ENCODE assay signal across 18 mouse cellular contexts in the genomic region with DNA sequence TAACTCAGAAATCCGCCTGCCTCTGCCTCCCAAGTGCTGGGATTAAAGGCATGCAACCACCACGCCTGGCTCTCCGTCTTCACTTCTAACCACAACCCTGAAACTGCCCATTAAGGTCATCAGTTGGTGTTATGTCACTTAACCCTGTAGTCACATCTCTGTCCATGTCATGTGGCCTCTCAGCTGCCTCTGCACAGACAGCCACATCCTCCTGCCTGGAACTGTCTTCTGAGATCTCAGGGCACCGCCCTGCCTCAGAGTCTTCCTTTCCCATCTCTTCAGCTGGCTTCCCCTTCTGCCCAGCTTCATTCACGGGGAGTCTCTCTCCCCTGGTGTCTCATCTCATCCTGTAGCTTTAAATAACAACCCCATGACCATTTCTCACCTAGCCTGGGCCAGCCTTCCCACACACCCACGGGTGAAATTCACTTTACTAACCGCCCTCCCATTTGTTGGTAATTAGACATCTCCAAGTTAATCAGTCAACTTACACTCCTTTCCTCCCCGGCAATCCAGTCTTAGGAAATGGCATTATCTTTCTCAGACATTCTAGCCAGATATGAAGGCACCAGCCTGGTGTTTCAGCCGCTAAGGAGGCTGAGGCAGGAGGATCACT. TPM values are rescaled to one million over a fixed set of nuclear protein-coding genes. Genes with fewer than 3 reads are reported as not detected.
A peak's percentile ranks its signal among the peaks of the same experiment; 100 is the strongest.
DNase-seq lines count a peak whose midpoint lies in the region; ATAC-seq and TF ChIP-seq lines count a peak whose summit lies in the region.
"Had no signal": no experiment of that assay in that cellular context is flagged by ENCODE, and none has a peak within 500 bp of the region (broad histone marks: within the 10 kb centered on the region; RNA-seq: fewer than 3 reads in every experiment).

No protein-coding gene starts in this region.

- no peaks in the 10 kb centered on the region for H3K27me3 ChIP-seq in intestine, postnatal 0 days (replicated peaks; ENCODE audit: control insufficient read depth, insufficient read depth, low read length)
- no peaks in the 10 kb centered on the region for H3K27me3 ChIP-seq in intestine, embryonic 15.5 days (replicated peaks)
- no peaks in the 10 kb centered on the region for H3K27me3 ChIP-seq in small intestine, adult 2 months (ENCODE audit: control insufficient read depth, insufficient read depth, low read length)

- H3K4me1 ChIP-seq in intestine, postnatal 0 days (replicated peaks; ENCODE audit: control insufficient read depth, insufficient read depth, low read length) = peaks cover 7% of the 10 kb centered on the region; the same call in 1 of the 2 replicates
- H3K4me1 ChIP-seq in intestine, embryonic 15.5 days (replicated peaks) = peaks cover 17% of the 10 kb centered on the region
- peaks cover 6% of the 10 kb centered on the region; the same call in 1 of the 2 replicates for H3K4me1 ChIP-seq in lung, adult 2 months (ENCODE audit: control insufficient read depth, insufficient read depth, low read length)
- H3K4me1 ChIP-seq in small intestine, adult 2 months (ENCODE audit: control insufficient read depth, insufficient read depth, insufficient read length, low read length) = peaks cover 21% of the 10 kb centered on the region

- no peak for TF ChIP-seq POLR2A in lung, adult 2 months (IDR thresholded peaks at IDR 0.05; ENCODE audit: borderline replicate concordance, extremely low read depth, low read depth, low read length)
- peak; percentile 27; the same call in 1 of the 2 replicates for TF ChIP-seq POLR2A in small intestine, adult 2 months (IDR thresholded peaks at IDR 0.05; ENCODE audit: low read depth, low read length)

- no peaks in the 10 kb centered on the region for H3K9me3 ChIP-seq in intestine, postnatal 0 days (ENCODE audit: control insufficient read depth)
- H3K9me3 ChIP-seq in intestine, embryonic 15.5 days = no peaks in the 10 kb centered on the region
- H3K9me3 ChIP-seq: forebrain, embryonic 10.5 days; liver, embryonic 15.5 days; midbrain, embryonic 12.5 days had no signal

- H3K27ac ChIP-seq in intestine, postnatal 0 days (ENCODE audit: low read depth, low read length) = peak overlapping the region; percentile 84
- no peak overlapping the region for H3K27ac ChIP-seq in intestine, embryonic 15.5 days
- peak overlapping the region; percentile 75 for H3K27ac ChIP-seq in small intestine, adult 2 months (ENCODE audit: insufficient read depth, low read depth, low read length)
- H3K27ac ChIP-seq: forebrain, embryonic 10.5 days; liver, embryonic 15.5 days; midbrain, embryonic 12.5 days had no signal

- H3K9ac ChIP-seq in intestine, postnatal 0 days (ENCODE audit: low read depth, low read length) = no peak overlapping the region
- no peak overlapping the region for H3K9ac ChIP-seq in intestine, embryonic 15.5 days
- H3K9ac ChIP-seq: liver, embryonic 15.5 days; midbrain, embryonic 12.5 days had no signal

- peak; percentile 37; the same call in 1 of the 2 replicates for ATAC-seq in intestine, postnatal 0 days
- ATAC-seq in intestine, embryonic 15.5 days = no peak

- no peak for TF ChIP-seq CTCF in intestine, postnatal 0 days (IDR thresholded peaks at IDR 0.05; ENCODE audit: low read depth)
- no peak for TF ChIP-seq CTCF in lung, adult 2 months (IDR thresholded peaks at IDR 0.05; ENCODE audit: insufficient read depth, low read length)
- no peak for TF ChIP-seq CTCF in small intestine, adult 2 months (IDR thresholded peaks at IDR 0.05; ENCODE audit: extremely low read depth, insufficient read length, insufficient replicate concordance, low read depth, low read length)

- WGBS in intestine, postnatal 0 days = 54% methylated on average over 9 of the region's 9 CpGs
- 73% methylated on average over 9 of the region's 9 CpGs for WGBS in intestine, embryonic 15.5 days
- 73% methylated on average over 9 of the region's 9 CpGs for WGBS in lung, adult 2 months
- 61% methylated on average over 9 of the region's 9 CpGs for WGBS in small intestine, adult 2 months

- DNase-seq in lung, postnatal 25 days (ENCODE audit: low spot score) = peak; percentile 39
- no peak for DNase-seq in lung, adult 2 months
- DNase-seq in kidney, postnatal 25 days = peak; percentile 28 to 63
- DNase-seq in layer of hippocampus, postnatal 10 days (ENCODE audit: low spot score in 2 of 2) = no peak
- DNase-seq in urinary bladder, adult 18-20 months (ENCODE audit: low spot score in 2 of 2) = no peak
- DNase-seq: B cell, adult 2 months; cerebellum, adult 8-10 months; gastrocnemius, postnatal 36 days; right cerebral cortex, postnatal 14 days; thymus, postnatal 36 days had no signal

- no peak overlapping the region for H3K4me2 ChIP-seq in intestine, postnatal 0 days (replicated peaks; ENCODE audit: low read depth)
- H3K4me2 ChIP-seq in intestine, embryonic 15.5 days (replicated peaks) = no peak overlapping the region
- H3K4me2 ChIP-seq: liver, embryonic 15.5 days; midbrain, embryonic 12.5 days had no signal

- no peak overlapping the region for H3K4me3 ChIP-seq in intestine, postnatal 0 days (ENCODE audit: low read depth, low read length)
- no peak overlapping the region for H3K4me3 ChIP-seq in intestine, embryonic 15.5 days (replicated peaks)
- no peak overlapping the region for H3K4me3 ChIP-seq in lung, adult 2 months (replicated peaks; ENCODE audit: extremely low read depth, low read depth, low read length)
- H3K4me3 ChIP-seq in small intestine, adult 2 months (ENCODE audit: low read depth, low read length) = no peak overlapping the region
- H3K4me3 ChIP-seq: forebrain, embryonic 10.5 days; liver, embryonic 15.5 days; midbrain, embryonic 12.5 days had no signal

- H3K36me3 ChIP-seq in intestine, postnatal 0 days (ENCODE audit: control insufficient read depth, insufficient read depth) = no peaks in the 10 kb centered on the region
- H3K36me3 ChIP-seq in intestine, embryonic 15.5 days = no peaks in the 10 kb centered on the region
- peaks cover 9% of the 10 kb centered on the region for H3K36me3 ChIP-seq in small intestine, adult 2 months (ENCODE audit: control insufficient read depth, insufficient read depth, low read length)
- H3K36me3 ChIP-seq: forebrain, embryonic 10.5 days; liver, embryonic 15.5 days; midbrain, embryonic 12.5 days had no signal

RNA-seq across cellular contexts. Expression of gene Tnfsf12, which starts 3.3 kb away (rescaled TPM):
- 6.6 and 7.2 TPM in 2 replicates for polyA plus RNA-seq in intestine, postnatal 0 days (2015; fragmentation: Nextera tagmentation; extraction: Ambion mirVana)
- 6.6 and 7.0 TPM in 2 replicates for polyA plus RNA-seq in intestine, embryonic 15.5 days (2015; fragmentation: Nextera tagmentation; extraction: Ambion mirVana)
- polyA plus RNA-seq in lung, adult 2 months (2012; rRNA removed) = 84.2 and 98.8 TPM in 2 replicates
- 11.9 and 13.7 TPM in 2 replicates for polyA plus RNA-seq in small intestine, adult 2 months (2012; rRNA removed)
- total RNA-seq in layer of hippocampus, postnatal 10 days (2021) = 1 to 10 TPM; 6.7 to 8.3 TPM

RNA-seq across cellular contexts. Expression of gene Tnfsfm13, which starts 3.6 kb away (rescaled TPM):
- polyA plus RNA-seq in intestine, postnatal 0 days (2015; fragmentation: Nextera tagmentation; extraction: Ambion mirVana) = 4.1 and 4.8 TPM in 2 replicates
- 2.6 and 3.1 TPM in 2 replicates for polyA plus RNA-seq in intestine, embryonic 15.5 days (2015; fragmentation: Nextera tagmentation; extraction: Ambion mirVana)
- polyA plus RNA-seq in lung, adult 2 months (2012; rRNA removed) = 12.7 and 20.0 TPM in 2 replicates
- 1.8 and 2.3 TPM in 2 replicates for polyA plus RNA-seq in small intestine, adult 2 months (2012; rRNA removed)
- total RNA-seq in layer of hippocampus, postnatal 10 days (2021) = under 1 TPM; 0.69 to 0.76 TPM

RNA-seq across cellular contexts. Expression of gene Tnfsf13, which starts 6.7 kb away (rescaled TPM):
- 1.6 and 1.8 TPM in 2 replicates for polyA plus RNA-seq in intestine, postnatal 0 days (2015; fragmentation: Nextera tagmentation; extraction: Ambion mirVana)
- 0.33 and 0.54 TPM in 2 replicates for polyA plus RNA-seq in intestine, embryonic 15.5 days (2015; fragmentation: Nextera tagmentation; extraction: Ambion mirVana)
- 16.2 and 21.3 TPM in 2 replicates for polyA plus RNA-seq in lung, adult 2 months (2012; rRNA removed)
- 6.9 and 11.6 TPM in 2 replicates for polyA plus RNA-seq in small intestine, adult 2 months (2012; rRNA removed)
- 1 to 10 TPM; 1.1 to 1.2 TPM for total RNA-seq in layer of hippocampus, postnatal 10 days (2021)
- polyA plus RNA-seq: forebrain, embryonic 10.5 days; hindbrain, embryonic 11.5 days; intestine, embryonic 14.5 days had no signal

RNA-seq across cellular contexts. Expression of gene Senp3, which starts 10.4 kb away (rescaled TPM):
- polyA plus RNA-seq in intestine, postnatal 0 days (2015; fragmentation: Nextera tagmentation; extraction: Ambion mirVana) = 26.7 and 27.6 TPM in 2 replicates
- 62.1 and 63.9 TPM in 2 replicates for polyA plus RNA-seq in intestine, embryonic 15.5 days (2015; fragmentation: Nextera tagmentation; extraction: Ambion mirVana)
- 43.6 and 55.0 TPM in 2 replicates for polyA plus RNA-seq in lung, adult 2 months (2012; rRNA removed)
- polyA plus RNA-seq in small intestine, adult 2 months (2012; rRNA removed) = 15.4 and 24.6 TPM in 2 replicates
- 10 to 100 TPM; 88.0 to 98.7 TPM for total RNA-seq in layer of hippocampus, postnatal 10 days (2021)

RNA-seq across cellular contexts. Expression of gene Eif4a1, which starts 20.1 kb away (rescaled TPM):
- polyA plus RNA-seq in intestine, postnatal 0 days (2015; fragmentation: Nextera tagmentation; extraction: Ambion mirVana) = 279 and 291 TPM in 2 replicates
- 517 and 559 TPM in 2 replicates for polyA plus RNA-seq in intestine, embryonic 15.5 days (2015; fragmentation: Nextera tagmentation; extraction: Ambion mirVana)
- 152 and 265 TPM in 2 replicates for polyA plus RNA-seq in lung, adult 2 months (2012; rRNA removed)
- 92.1 and 134 TPM in 2 replicates for polyA plus RNA-seq in small intestine, adult 2 months (2012; rRNA removed)
- 100 to 1,000 TPM; 492 to 501 TPM for total RNA-seq in layer of hippocampus, postnatal 10 days (2021)

Comparison
In these comparisons a context has a peak if more than half of its experiments do, and no peak if none do; other contexts are left out.
1. DNase-seq: peak in lung, postnatal 25 days (single experiment) and kidney, postnatal 25 days (2 of 2); none in lung, adult 2 months (single experiment), layer of hippocampus, postnatal 10 days (0 of 2) and urinary bladder, adult 18-20 months (0 of 2).